Mouse (Mus musculus) liver, embryonic 14.5 days (tissue): Measurements from ENCODE around the gene Tnfaip8l1. TPM values are rescaled to one million over a fixed set of nuclear protein-coding genes. Genes with fewer than 3 reads are reported as not detected.

Experiments
- ATAC-seq: fragments of 200-750 bp; cut with Nextera tagmentation; 2 replicates; pipeline ENCODE4 v1.8.0; 2017; ENCODE audit warnings: moderate number of reproducible peaks, mild to moderate bottlenecking, moderate library complexity; ENCODE audit not compliant: insufficient read depth
- DNase-seq, 3 experiments: peaks; one replicate each; pipeline ENCODE4 v3.0.0-alpha.2; 2012 to 2013; ENCODE audit warnings: low read depth in 3 of 3, low spot score in 3 of 3
- H3K27ac ChIP-seq: fragments of 300-500 bp; sonication (generic); 2 replicates; pipeline ENCODE4 v1.5.1; 2014; ENCODE audit warnings: moderate library complexity, mild to moderate bottlenecking, control low read depth, inconsistent platforms
- H3K27me3 ChIP-seq: fragments of 300-500 bp; sonication (generic); 2 replicates; pipeline ENCODE4 v1.6.1; 2014; ENCODE audit warnings: mild to moderate bottlenecking, low read length, moderate library complexity; ENCODE audit not compliant: control insufficient read depth, insufficient read depth
- H3K36me3 ChIP-seq: fragments of 300-500 bp; sonication (generic); replicated peaks from 2 replicates; pipeline ENCODE4 v1.6.1; 2014; ENCODE audit warnings: low read depth; ENCODE audit not compliant: control insufficient read depth, insufficient read depth
- H3K4me1 ChIP-seq, 2 experiments: fragments of 200-500 bp in 1 of 2; fragments of 300-500 bp in 1 of 2; sonication (generic) in 1 of 2; replicated peaks; 2 replicates each; pipeline ENCODE4 v1.6.1; 2012 to 2014; ENCODE audit warnings: antibody characterized with exemption in 1 of 2, inconsistent platforms in 1 of 2, low read length in 1 of 2; ENCODE audit not compliant: control insufficient read depth in 2 of 2, insufficient read depth in 2 of 2
- H3K4me2 ChIP-seq: fragments of 300-500 bp; sonication (generic); 2 replicates; pipeline ENCODE4 v1.6.1; 2014; ENCODE audit warnings: low read depth, mild to moderate bottlenecking, control low read depth, moderate library complexity
- H3K4me3 ChIP-seq, 2 experiments: fragments of 200-500 bp in 1 of 2; fragments of 300-500 bp in 1 of 2; sonication (generic) in 1 of 2; 2 replicates each; pipeline ENCODE4 v1.5.1; 2012 to 2014; ENCODE audit warnings: low read depth in 2 of 2, low read length in 2 of 2, mild to moderate bottlenecking in 2 of 2, control low read depth in 1 of 2, inconsistent platforms in 1 of 2, moderate library complexity in 1 of 2; ENCODE audit not compliant: insufficient read depth in 1 of 2
- H3K9ac ChIP-seq: fragments of 300-500 bp; sonication (generic); replicated peaks from 2 replicates; pipeline ENCODE4 v1.6.1; 2014; ENCODE audit warnings: mild to moderate bottlenecking, control low read depth, moderate library complexity
- H3K9me3 ChIP-seq: fragments of 300-500 bp; sonication (generic); 2 replicates; pipeline ENCODE4 v1.6.1; 2016; ENCODE audit warnings: low read length, mixed read lengths; ENCODE audit not compliant: control insufficient read depth
- CTCF ChIP-seq: IDR thresholded peaks from 2 replicates; pipeline ENCODE4 v1.5.1; 2016; ENCODE audit warnings: antibody characterized with exemption, low read depth, control low read depth
- EP300 ChIP-seq: IDR thresholded peaks from 2 replicates; pipeline ENCODE4 v1.6.1; 2016; ENCODE audit warnings: antibody characterized with exemption, low read depth
- WGBS: fragments of 180-500 bp; shearing (Covaris S2); extraction: QIAGEN DNeasy Blood & Tissue Kit; methylation state at CpG from one replicate; pipeline ENCODE4 v1.1.7; 2014; ENCODE audit not compliant: insufficient replicate concordance; 5-methylcytosine and 5-hydroxymethylcytosine counted together
- polyA plus RNA-seq, 2 experiments: library from polyadenylated mRNA; depleted of rRNA in 1 of 2; stranded (reverse) in 1 of 2; unstranded in 1 of 2; fragments of >200 nt; fragmentation: Nextera tagmentation in 1 of 2; extraction: Ambion mirVana in 1 of 2; gene quantifications; 2 replicates each; pipeline versions ENCODE4 v1.2.1 to v1.2.3; 2012 to 2014

Gene Tnfaip8l1
- polyA plus RNA-seq, 2 experiments = 1.5 to 2.7 TPM

- no peak overlapping the region for H3K9ac ChIP-seq
- 65% methylated on average over 11 of the region's 11 CpGs for WGBS
- no peaks in the 10 kb centered on the region for H3K36me3 ChIP-seq
- H3K27me3 ChIP-seq = no peaks in the 10 kb centered on the region
- no peak for ATAC-seq
- H3K27ac ChIP-seq = no peak overlapping the region
- H3K4me2 ChIP-seq = no peak overlapping the region
- DNase-seq = no peak
- no peak overlapping the region for H3K4me3 ChIP-seq
- no peaks in the 10 kb centered on the region for H3K9me3 ChIP-seq
- TF ChIP-seq EP300 = no peak
- no peak for TF ChIP-seq CTCF
- H3K4me1 ChIP-seq = peaks cover 0 to 9% of the 10 kb centered on the region in 2 experiments; a peak in 2 of 4 replicates
Observed at GRCm38 (mm10) chr17:56165671-56166070, 3.4 kb downstream of the Tnfaip8l1 start.

- Histone ChIP-seq H3K9me3 (no peaks in the 10 kb centered on the region), H3K27me3 (no peaks in the 10 kb centered on the region), H3K36me3 (no peaks in the 10 kb centered on the region), H3K4me1 (no peaks in the 10 kb centered on the region; a peak in 1 of 4 replicates), H3K4me3 (no peak overlapping the region), H3K9ac (no peak overlapping the region), H3K27ac (no peak overlapping the region), H3K4me2 (no peak overlapping the region)
- WGBS = 36% methylated on average over 6 of the region's 6 CpGs
- ATAC-seq = peak; percentile 27
- TF ChIP-seq CTCF (no peak), EP300 (no peak)
- DNase-seq = no peak
Observed at GRCm38 (mm10) chr17:56169830-56170229, 7.6 kb downstream of the Tnfaip8l1 start.

GRCm38 (mm10) chr17:56170636-56171035 is 8.4 kb downstream of the Tnfaip8l1 start:
- Histone ChIP-seq H3K9me3 (no peaks in the 10 kb centered on the region), H3K4me1 (no peaks in the 10 kb centered on the region; a peak in 1 of 4 replicates), H3K36me3 (no peaks in the 10 kb centered on the region), H3K4me2 (no peak overlapping the region), H3K9ac (no peak overlapping the region), H3K4me3 (no peak overlapping the region), H3K27me3 (no peaks in the 10 kb centered on the region), H3K27ac (no peak overlapping the region)
- DNase-seq (no peak), ATAC-seq (no peak)
- 52% methylated on average over 10 of the region's 10 CpGs for WGBS
- TF ChIP-seq CTCF = no peak
- no peak for TF ChIP-seq EP300

- H3K4me2 ChIP-seq = no peak overlapping the region
- H3K36me3 ChIP-seq = peaks cover 3% of the 10 kb centered on the region; the same call in 1 of the 2 replicates
- no peaks in the 10 kb centered on the region for H3K27me3 ChIP-seq
- H3K9me3 ChIP-seq = no peaks in the 10 kb centered on the region
- WGBS = 57% methylated on average over 9 of the region's 9 CpGs
- ATAC-seq = no peak
- H3K4me1 ChIP-seq = no peaks in the 10 kb centered on the region; a peak in 1 of 4 replicates
- no peak overlapping the region for H3K9ac ChIP-seq
- H3K27ac ChIP-seq = no peak overlapping the region
- H3K4me3 ChIP-seq = no peak overlapping the region
- TF ChIP-seq CTCF = no peak
- no peak for TF ChIP-seq EP300
- no peak for DNase-seq
Observed at GRCm38 (mm10) chr17:56171456-56171855, 9.2 kb downstream of the Tnfaip8l1 start.

- TF ChIP-seq CTCF (no peak), EP300 (no peak)
- DNase-seq (no peak), ATAC-seq (no peak)
- H3K4me2 ChIP-seq = no peak overlapping the region
- 76% methylated on average over 17 of the region's 17 CpGs for WGBS
- no peak overlapping the region for H3K9ac ChIP-seq
- H3K27ac ChIP-seq = no peak overlapping the region
- no peaks in the 10 kb centered on the region for H3K27me3 ChIP-seq
- H3K4me3 ChIP-seq = no peak overlapping the region
- H3K4me1 ChIP-seq = no peaks in the 10 kb centered on the region; a peak in 1 of 4 replicates
- H3K36me3 ChIP-seq = peaks cover 6% of the 10 kb centered on the region; the same call in 1 of the 2 replicates
- no peaks in the 10 kb centered on the region for H3K9me3 ChIP-seq
Observed at GRCm38 (mm10) chr17:56171881-56172280, 9.6 kb downstream of the Tnfaip8l1 start.
